Mouse (Mus musculus) layer of hippocampus, postnatal 14 days (tissue): ENCODE data around the gene Itpk1. TPM values are rescaled to one million over a fixed set of nuclear protein-coding genes. Genes with fewer than 3 reads are reported as not detected.

ENCODE experiments used
- DNase-seq, 2 experiments: peaks; one replicate each; pipeline ENCODE4 v3.0.0; 2021 to 2022; ENCODE audit warnings: low spot score in 2 of 2, mixed read lengths in 1 of 2
- total RNA-seq, 2 experiments: library from RNA; stranded (reverse); gene quantifications; 2 replicates each; pipeline ENCODE4 v1.2.3; 2021

The Itpk1 gene
- total RNA-seq, 2 experiments from 2014 or later, result 57.8 to 67.6 TPM

DNA sequence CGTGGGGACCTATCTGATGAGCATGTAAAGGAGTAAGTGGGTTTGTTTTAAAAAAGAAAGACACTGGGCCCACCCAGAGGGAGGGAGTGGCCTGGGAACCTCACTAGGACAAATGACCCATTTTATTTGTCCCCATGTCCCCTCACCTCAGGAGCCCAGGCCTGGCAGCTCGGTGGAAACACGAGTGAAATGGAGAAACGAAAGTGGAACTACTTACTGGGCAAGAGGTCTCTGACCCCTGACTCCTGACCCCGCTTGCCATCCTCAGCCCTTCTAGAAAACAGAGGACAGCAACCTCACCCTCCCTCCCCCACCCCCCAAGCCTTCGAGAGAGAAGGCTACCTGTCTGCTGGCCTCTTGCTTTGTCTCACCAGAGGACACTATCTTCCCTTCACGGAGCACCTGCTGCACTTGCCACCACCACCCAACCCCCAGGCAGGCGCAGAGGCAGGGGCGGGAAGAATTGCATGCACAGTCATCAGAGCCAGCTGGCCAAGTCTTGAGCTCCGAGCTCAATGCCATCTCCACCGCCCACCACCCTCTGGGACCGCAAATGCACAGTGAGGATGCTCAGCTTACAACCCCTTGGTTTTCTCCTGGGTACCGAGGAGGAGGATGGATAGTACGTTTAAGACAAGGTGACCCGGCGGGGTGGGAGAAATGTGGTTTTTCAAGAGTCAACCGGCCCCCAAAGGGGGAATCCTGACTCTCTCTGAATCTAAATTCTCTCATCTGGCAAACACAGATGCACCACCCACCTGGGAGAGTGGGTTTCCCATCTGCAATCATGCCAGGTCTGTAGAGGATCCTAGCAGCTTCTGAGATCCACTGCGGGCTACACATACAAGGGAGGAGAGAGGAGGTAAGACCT, 9.1 kb downstream of the Itpk1 start:
- peak; percentile 74 to 81 for DNase-seq

DNA sequence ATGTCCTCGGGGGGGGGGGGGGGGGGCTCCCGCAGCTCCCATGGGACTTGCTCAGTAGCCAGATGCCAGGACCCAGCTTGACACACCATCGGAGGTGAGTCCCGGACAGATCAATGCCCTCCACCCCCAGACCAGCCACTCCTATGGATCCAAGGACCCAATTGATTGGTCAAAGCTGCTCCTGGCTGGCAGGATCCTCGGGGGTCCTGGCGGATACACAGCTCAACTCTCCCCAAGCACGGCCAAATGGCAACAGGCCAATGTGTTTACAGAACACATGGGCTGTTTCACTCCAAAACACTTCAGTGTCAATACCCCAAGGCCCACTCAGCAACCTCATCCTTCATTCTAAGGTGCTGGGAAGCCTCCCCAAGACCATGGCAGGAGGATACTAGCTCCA, 13.0 kb downstream of the Itpk1 start:
- DNase-seq, result no peak

DNA sequence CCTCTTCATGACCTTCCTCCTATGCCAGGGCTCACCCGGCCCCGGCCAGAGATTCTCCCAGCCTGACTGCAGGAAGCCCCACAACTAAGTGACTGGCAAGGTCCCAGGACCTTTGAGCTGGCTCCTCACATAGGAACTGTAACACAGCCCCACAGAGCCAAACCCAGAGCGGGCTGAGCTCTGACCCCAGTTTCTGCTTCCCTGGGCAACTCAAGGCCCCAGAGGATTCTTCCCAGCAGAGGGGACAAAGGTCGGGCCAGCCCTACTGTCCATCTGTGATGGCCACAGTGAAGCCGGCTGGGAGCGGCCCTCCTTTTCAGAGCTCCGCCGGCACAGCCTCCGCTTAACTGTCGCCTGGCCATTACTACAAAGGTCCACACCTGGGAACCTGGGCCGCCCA, 13.6 kb downstream of the Itpk1 start:
- DNase-seq, result no peak

DNA sequence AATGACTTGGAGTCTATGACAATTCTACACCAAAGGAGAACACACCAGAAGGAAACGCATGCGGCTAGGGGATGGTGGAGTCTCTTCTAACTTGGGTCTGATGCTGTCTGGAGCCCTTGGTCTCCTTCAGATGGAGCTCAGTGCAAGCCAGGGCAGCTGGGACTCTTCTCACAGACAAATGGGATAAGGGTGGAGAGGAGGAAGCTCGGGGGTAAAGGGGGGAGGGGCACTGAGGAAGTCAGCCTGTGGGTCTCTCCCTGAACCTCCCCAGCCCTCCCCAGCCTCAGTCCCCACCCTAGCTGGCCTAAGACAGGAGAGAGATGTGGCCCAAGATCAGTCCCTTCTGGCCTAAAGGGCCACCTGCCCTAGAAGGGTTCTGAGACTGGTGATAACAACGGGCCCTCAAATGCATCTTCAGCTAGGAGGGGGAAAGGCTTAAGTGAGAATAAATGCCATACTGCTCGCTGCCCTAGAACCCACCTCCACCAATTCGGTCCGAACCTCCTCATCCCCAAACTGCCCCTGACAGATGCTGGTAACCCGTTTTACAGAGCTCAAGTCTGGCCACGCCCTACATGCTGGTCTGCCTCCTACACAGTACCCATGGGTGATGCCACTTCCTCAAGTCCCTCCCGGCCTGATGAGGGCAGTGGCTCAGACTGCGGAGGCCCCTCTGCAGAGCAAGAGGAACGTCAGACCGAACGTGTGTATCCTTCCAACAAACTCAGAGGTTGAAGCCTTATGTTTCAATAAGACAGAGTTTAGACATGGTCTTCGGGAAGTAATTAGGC, 14.8 kb downstream of the Itpk1 start:
- no peak for DNase-seq

DNA sequence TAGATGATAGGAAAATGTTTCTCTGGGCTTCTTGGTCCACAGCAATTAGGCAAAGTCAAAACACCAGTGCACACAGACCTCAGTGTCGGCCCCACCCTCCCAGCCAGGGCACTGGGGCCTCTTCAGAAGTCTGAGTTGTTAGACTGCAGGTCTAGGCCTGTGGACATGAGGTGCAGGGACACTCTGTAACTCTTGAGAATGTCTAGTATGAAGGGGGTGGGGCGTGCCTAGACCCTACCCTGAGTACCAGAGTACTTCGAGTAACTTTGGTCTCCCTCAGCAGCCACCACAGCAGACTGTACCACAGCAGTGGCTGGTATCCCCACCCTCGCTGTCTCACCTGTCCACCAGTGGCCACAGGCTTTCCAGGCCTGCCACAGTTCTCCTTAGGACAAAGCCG, 18.4 kb downstream of the Itpk1 start:
- no peak for DNase-seq

DNA sequence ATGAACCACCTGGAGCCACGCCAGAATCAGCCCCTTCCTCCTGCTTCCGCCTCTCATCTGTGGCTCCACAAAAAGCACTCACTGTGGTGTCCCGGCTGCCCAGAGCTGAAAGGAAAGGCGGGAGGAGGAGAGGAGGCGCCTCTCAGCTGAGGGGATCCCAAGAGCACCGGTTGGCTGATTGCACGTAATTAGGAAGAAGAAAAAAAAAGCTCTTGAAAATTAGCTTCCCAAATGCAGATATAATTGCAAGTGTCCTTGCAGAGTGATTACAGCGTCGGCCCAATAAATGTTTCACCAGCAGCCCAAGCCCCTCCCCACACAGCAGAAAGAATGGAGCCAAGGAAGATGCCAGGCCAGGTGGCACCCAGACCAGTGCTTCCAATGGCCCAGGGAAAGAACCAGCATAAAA, 19.2 kb downstream of the Itpk1 start:
- no peak for DNase-seq

DNA sequence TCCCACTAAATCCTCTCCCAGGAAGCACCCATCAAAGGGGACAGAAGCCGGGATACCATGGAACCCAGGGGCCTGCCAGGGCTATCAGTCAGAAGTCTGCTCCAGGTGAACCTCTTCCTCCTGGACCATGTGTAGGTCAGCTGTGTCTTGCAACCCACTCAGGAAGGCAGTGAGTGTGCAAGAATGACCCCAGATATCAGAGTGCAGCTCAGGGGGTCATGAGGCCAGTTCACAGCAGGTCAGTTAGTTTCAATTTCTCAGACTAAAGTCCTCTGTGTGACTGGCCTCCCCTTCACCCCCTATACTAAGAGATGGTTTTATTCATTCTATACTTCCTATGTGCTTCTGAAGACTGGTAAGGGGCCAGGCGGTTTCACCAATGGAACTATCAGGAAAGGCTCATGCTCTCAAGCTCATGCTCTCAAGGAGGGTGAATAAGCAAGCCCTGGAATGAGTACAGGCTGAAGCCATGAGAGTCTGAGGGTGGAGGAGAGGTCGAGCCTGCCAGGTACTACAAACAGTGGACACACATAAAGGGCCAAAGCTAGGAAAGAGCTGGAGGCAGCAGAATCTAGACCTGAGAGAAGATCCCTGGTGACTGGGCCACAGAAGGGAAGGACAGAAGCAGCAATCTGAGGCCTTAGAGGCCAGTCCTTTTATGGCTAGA, 19.9 kb downstream of the Itpk1 start:
- no peak for DNase-seq

DNA sequence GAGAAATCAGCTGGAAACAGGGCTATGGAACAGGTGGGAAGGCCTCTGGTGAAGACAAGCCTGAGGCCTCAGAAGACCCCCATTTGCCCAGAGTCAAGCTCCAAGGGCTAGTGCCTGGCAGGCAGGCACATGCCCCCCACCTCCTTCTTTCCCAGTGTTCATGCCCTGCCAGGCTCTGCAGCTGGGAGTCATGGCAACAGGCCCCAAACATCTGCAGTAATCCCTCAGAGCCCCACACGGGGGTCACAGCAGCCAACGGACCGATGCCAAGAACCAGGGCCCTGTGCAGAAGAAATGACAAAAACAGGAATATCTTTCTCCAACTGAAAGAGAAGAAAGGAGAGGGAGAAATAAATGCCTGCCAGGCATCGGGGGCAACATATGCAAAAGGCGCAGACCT, 20.8 kb downstream of the Itpk1 start:
- DNase-seq, result peak in 1 of 2 experiments; percentile 58

DNA sequence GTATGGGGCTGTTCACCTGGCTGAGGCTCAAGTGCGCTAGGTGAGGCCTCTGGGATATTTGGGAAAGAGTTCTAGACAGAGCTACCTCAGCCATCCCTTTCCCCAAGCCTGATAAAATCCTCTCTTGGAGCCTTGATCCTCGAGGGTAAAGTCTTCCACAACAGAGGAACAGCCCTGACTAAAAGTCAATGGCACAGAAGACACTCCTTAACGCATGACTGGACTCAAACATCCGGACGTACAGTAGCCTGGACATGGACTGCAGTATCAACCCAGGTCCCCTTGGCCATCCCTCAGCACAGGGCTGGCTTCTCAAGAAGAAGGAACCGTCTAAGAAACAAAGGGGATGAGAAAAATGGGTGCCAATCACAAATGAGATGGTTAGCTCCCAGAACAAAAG, 21.3 kb downstream of the Itpk1 start:
- no peak for DNase-seq

DNA sequence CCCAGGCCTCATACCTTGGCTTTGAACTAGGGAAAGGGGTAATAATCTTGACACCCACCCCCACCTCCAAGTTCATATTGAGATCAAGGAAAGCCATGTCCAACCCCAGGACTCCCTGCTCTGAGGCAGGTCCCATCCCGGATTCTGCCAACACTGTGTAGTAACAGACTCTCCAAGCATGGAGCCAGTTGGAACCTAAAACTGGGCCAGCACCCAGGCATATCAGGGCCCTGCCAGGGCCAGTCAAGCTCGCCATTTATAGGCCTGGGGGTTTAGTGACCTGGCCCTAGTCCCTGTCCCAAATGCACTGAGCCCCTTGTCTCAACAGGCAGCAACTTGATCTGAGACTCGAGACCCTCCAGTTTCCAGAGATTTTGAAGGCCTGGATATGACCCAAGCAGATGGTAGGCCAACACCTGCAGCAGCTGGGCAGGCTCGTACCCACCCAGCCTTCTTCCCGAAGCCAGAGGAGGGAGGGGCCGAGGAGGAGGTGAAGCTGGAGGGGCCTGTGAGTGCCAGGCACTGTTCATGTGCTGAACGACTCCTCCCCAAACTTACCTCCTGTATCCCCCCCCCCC, 21.9 kb downstream of the Itpk1 start:
- no peak for DNase-seq

DNA sequence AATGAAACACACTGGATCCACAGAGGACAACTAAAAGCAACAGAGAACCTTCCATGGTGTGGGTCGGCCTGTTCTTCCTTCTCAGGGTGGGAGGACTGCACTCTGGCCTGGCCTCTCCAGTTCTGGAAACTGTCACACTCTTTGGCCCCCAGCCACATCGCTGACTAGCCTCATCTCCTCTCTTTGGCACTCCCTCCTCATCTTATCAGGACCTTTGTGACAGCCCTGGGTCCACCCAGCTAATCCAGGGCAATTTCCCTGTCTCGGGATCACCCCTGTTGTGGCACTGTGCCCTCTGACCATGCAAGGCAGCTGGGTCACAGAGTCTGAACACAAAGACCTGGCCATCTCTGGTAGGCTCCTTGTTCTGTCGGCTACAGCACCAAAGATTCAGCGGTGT, 22.6 kb downstream of the Itpk1 start:
- DNase-seq, result no peak

DNA sequence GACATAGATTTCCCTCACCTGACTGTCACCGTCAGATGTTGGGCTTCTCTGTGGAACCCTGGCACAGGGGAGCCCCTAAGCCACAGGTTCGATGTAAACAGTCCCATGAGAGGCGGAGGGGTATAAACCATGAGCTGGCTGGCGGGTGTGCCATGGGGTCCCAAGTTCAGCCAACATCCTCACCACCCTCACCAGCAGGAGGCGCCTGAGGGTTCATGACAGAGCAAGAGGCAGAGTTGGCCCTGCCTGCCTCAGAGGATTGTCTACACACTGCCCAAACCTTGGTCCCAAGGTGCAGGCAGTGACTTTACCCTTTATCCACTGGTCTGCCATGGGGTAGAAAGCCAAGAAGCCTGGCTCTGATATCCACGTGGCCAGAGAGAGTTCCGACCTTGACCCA, 23.1 kb downstream of the Itpk1 start:
- no peak for DNase-seq

DNA sequence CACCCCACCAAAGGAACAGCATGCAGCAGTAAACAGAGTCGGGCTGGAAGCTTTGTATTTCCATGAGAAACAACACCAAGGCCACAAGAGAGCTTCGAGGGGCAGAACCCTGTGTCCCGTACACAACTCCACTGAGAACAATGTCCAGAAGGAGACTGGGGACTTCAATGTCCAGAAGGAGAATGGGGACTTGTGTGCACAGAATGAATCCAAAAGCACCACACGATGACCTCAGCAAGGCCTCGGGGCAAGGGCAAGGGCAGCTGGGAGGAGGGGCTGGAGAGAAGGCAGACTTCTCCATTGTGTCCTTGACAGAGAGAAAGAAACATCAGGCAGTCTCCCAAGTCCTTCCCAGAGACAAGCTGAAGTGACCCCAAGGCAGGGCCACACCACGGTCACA, 25.9 kb downstream of the Itpk1 start:
- no peak for DNase-seq

DNA sequence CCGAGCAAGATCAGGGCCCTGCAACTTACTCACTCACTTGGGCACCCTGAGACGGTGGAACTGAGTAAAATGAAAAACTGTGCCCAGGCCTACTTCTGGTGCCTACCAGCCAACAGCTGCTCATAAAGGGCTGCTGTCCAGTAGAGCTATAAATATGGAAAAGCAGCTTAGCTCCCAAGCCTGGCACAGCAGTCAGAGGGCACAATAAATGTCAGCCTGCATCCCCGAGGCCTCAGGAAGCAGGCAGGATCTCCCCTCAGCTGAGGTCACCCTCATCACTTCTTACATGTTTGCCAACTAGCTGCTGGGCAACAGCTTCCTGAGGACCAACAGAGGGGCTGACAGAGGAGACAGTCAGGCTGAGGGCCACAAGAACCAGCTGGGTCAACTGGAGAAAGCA, 27.6 kb downstream of the Itpk1 start:
- no peak for DNase-seq

DNA sequence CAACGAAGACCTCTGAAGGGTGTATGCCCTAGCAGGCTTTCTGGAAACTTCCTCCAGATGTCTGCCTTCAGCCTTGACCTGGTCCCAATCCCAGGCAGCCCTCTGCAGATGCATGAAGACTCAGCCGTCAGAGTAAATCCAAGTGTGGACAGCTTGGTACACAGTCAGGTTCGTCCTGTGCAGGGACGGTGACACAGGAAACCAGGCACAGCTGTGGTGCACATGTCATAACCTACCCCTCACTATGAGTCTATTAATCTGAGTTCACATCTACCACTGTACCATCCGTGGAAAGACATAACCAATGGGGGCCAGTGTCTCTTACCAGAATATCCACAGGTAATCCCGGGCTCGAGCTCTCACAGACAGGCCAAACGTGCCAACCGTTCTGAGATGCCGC, 30.2 kb downstream of the Itpk1 start:
- DNase-seq, result no peak

DNA sequence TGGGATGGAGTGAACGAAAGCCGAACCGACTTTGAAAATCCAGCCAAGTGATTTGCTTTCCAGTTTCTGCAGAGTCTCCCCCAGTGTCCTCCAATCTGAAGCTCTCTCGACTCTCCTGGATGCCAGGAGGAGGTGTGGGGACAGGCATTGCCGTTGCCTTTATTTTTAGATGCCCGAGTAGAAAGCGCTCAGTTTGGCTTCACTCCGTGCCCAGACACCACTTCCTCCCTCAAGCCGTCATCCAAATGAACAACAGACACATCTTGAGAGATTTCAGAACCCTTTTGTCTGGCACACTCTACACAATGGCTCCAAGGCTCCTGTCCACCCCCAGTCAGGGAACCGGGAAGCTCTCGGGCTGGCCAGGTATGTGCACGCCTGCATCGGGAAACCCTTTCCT, 30.6 kb downstream of the Itpk1 start:
- DNase-seq, result no peak

DNA sequence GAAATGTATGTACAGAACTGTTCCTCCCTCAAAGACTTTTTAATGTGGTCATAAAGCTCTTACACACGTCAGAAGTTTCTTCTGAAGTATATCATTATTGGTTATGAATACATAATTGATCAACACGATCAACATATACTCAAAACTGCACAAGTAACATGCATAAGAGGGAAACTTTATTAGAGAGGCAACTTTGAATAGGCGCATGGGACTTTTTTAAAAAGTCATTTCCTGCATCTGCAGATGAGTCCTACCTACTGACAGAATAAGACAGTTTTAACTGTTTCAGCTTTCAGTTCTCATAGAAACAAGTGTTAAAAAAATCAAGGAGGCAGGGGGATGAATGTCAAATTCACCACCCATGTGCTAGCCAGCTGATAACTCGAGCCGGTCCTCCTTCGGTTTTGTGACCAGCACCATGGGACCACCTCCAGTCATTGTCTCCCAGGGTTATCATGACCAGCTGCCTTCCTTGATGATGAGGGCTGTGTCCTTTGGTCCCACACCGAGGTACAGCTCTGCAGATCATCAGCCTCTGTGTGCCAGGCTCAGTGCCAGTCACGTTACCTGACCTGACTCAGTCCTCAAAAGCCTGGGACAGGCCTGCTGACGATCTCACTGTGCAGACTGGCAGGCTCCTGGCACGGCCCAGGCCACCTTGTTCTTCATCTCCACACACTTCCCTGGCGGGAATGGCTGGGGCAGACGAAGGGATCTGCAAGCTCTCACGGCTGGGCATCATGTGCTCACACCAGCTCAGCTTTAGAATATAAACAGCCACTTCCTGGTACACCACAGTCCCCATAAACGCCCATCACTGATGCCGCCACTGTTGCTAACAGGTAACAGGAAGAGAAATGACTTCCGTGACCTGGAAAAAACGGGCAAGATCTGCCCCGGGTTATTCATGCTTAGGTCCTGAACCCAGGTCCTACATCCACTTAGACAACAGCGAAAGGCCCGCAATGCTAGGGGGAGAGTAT, 31.6 kb downstream of the Itpk1 start:
- no peak for DNase-seq

DNA sequence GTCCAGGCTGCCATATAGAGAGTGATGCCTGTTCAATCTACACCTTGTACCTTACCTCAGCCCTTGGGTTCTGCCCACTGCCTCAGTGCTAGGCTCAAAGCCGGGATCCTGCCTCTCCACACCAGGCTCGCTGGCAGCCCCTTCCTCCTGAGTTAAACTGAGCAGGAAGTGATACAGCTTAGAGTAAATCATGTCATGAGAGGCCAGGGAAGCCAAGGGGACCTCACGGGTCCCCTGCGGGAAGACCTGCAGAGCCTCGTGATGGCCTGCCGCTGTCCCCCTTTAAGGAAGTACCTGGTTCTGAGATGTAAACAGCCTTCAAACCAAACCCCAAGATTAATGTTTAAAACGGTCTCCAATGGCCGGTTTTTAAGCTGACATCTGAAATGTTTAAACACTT, 32.6 kb downstream of the Itpk1 start:
- no peak for DNase-seq

DNA sequence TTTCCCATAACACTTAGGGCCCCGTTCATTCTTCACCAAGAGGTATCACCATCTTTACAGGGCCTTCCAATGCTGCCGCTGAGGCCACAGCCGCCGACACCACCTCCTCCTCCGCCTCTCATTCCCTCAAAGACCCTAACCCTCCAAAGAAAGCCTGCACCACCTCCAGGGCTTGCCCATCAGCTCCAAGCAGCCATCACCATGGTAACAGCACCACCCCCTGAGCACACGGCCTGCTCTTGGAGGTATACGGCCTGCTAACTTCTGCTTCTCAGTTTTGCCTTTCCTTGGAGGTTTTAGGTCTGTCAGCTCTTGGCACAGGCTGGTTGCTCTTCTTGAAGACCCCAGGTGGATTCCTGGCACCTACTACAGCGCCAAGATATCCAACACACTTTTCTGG, 33.9 kb downstream of the Itpk1 start:
- DNase-seq, result no peak

DNA sequence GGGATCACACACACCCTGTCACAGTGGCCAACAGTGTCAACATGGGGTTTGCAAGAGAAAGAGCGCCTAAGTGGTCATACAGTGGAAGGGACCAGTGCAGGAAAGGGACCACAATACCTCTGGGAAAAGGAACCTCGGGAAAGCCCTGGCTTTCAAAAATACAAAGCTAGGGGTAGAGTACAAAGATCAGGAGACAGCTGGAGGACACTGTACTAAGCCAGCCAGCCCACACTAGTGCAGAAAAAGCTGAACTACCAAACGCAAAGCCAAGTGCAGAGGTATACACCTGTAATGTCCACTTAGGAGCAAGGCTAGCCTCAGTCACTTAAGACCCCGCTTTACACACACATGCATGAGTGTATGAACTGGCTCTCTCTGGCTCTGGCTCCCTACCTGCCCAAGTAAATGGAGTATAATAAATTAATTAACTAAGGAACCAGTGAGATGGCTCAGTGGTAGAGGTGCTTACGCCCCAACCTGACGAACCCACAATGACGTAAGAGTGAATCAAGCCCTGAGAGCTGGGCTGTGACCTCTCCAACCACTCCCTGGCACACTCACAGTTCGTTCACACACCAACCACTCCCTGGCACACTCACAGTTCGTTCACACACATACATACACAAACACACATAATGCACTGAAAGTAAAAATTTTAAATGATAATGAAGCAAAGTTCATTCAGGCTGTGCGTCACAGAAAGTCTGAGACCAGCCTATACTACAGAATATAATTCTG, 39.1 kb downstream of the Itpk1 start:
- DNase-seq, result no peak
